Mouse (Mus musculus): ENCODE results near the gene Fth1. TPM values are rescaled to one million over a fixed set of nuclear protein-coding genes. Genes with fewer than 3 reads are reported as not detected.
A peak's percentile ranks its signal among the peaks of the same experiment; 100 is the strongest.
"Not testable (repeated sequence)": the region's sequence is repeated elsewhere in the genome, so short reads cannot be mapped to it uniquely, and the experiment has no call there.

Fth1 gene
- polyA plus RNA-seq, 1 experiment from 2014 or later, result 1,706 TPM

DNA sequence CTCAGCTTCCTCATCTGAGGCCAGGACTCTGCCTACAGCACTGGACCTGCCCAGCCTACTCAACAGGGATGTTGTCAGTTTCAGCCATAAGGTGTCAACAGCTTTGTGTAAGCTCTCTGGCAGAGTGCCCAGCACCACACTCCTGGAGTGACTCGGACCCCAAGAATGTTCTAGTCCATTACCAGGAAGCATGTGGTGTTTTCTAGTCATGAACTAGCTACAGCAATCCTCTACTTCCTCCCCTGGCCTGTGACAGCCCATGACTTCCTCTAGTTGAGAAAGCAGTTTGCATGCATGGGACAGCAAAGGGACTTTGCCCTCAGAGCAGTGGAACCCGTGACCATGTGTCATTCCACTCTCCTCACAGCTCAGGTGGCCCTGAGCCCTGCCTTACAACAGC lies 5.5 kb upstream of the Fth1 start:
- not testable (repeated sequence) for H3K27me3 ChIP-seq (ENCODE audit: insufficient read depth, poor library complexity, severe bottlenecking); DNase-seq (ENCODE audit: low spot score); H3K27ac ChIP-seq; H3K9me3 ChIP-seq; H3K36me3 ChIP-seq; H3K4me3 ChIP-seq
- peaks cover 27% of the 10 kb centered on the region for H3K4me1 ChIP-seq
- WGBS, result 63% methylated on average over 2 of the region's 2 CpGs

DNA sequence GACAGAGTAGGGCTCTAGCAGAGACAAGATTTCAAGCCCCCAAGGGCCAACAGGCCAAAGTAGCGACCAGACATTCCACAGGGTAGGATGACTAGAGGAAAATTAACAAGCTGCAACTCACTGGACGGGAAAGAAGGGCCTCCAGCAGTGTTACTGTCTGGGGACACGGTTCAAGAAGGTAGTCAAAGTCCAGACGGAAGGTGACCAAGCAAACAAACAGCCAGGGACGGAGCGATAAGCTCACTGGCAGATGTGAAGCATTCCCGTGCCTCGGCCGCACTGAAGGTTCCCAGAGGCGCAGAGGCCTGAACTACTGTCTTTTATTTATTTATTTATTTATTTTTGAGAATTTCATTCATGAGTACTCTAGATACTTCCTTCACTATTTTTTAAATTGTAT lies 3.3 kb upstream of the Fth1 start:
- Histone ChIP-seq H3K9me3 (no peaks in the 10 kb centered on the region), H3K36me3 (no peaks in the 10 kb centered on the region), H3K27ac (peak overlapping the region; percentile 36; the same call in 1 of the 2 replicates), H3K4me1 (peaks cover 33% of the 10 kb centered on the region), H3K4me3 (no peak overlapping the region), H3K27me3 (ENCODE audit: insufficient read depth, poor library complexity, severe bottlenecking) (no peaks in the 10 kb centered on the region)
- WGBS, result 48% methylated on average over 10 of the region's 10 CpGs
- DNase-seq (ENCODE audit: low spot score), result peak; percentile 85

- DNase-seq (ENCODE audit: low spot score), result peak; percentile 92
- WGBS, result 38% methylated on average over 5 of the region's 5 CpGs
- no peaks in the 10 kb centered on the region for H3K9me3 ChIP-seq
- H3K4me3 ChIP-seq, result no peak overlapping the region
- H3K36me3 ChIP-seq, result no peaks in the 10 kb centered on the region
- H3K27me3 ChIP-seq (ENCODE audit: insufficient read depth, poor library complexity, severe bottlenecking), result no peaks in the 10 kb centered on the region
- H3K27ac ChIP-seq, result peak overlapping the region; percentile 80
- peaks cover 38% of the 10 kb centered on the region for H3K4me1 ChIP-seq
These were observed 1.9 kb upstream of the Fth1 start for GRCm38 (mm10) chr19:9978431-9978951.

DNA sequence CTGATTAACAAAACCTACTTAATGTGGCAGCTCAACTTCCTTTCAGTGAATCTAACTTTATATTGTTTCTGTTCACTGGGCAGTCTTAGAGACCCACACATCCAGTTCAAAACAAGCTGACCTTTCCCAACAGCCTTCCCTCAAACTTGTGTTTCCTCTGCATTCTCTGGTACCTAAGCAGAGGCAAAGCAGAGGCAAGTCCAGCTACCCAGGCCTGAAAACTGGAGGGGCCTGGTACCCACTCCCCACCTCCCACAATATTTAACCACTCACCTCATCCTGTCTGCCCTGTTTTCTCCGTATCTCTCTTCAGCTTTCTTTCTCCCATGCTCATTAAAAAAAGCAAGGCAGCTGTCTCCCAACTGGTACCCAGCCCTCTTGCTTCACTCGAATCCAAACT lies 1.2 kb upstream of the Fth1 start:
- H3K4me3 ChIP-seq, result no peak overlapping the region
- no peak for DNase-seq (ENCODE audit: low spot score)
- no peaks in the 10 kb centered on the region for H3K27me3 ChIP-seq (ENCODE audit: insufficient read depth, poor library complexity, severe bottlenecking)
- peaks cover 4% of the 10 kb centered on the region for H3K36me3 ChIP-seq
- H3K27ac ChIP-seq, result peak overlapping the region; percentile 80; the same call in 1 of the 2 replicates
- WGBS, result 84% methylated on average over 2 of the region's 2 CpGs
- H3K4me1 ChIP-seq, result peaks cover 44% of the 10 kb centered on the region
- no peaks in the 10 kb centered on the region for H3K9me3 ChIP-seq

- H3K36me3 ChIP-seq, result peaks cover 23% of the 10 kb centered on the region
- peaks cover 31% of the 10 kb centered on the region for H3K4me1 ChIP-seq
- H3K27me3 ChIP-seq (ENCODE audit: insufficient read depth, poor library complexity, severe bottlenecking), result no peaks in the 10 kb centered on the region
- H3K27ac ChIP-seq, result peak overlapping the region; percentile 95
- 62% methylated on average over 4 of the region's 4 CpGs for WGBS
- no peak for DNase-seq (ENCODE audit: low spot score)
- peak overlapping the region; percentile 81 for H3K4me3 ChIP-seq
- no peaks in the 10 kb centered on the region for H3K9me3 ChIP-seq
These were observed 1.2 kb downstream of the Fth1 start for GRCm38 (mm10) chr19:9981621-9982020.

- H3K9me3 ChIP-seq, result no peaks in the 10 kb centered on the region
- H3K36me3 ChIP-seq, result peaks cover 23% of the 10 kb centered on the region
- no peaks in the 10 kb centered on the region for H3K27me3 ChIP-seq (ENCODE audit: insufficient read depth, poor library complexity, severe bottlenecking)
- peak overlapping the region; percentile 81 for H3K4me3 ChIP-seq
- peaks cover 32% of the 10 kb centered on the region for H3K4me1 ChIP-seq
- under 1% methylated on average over 59 of the region's 59 CpGs for WGBS
- peak overlapping the region; percentile 95 for H3K27ac ChIP-seq
- peak; percentile 99 for DNase-seq (ENCODE audit: low spot score)
These were observed 1.9 kb downstream of the Fth1 start for GRCm38 (mm10) chr19:9982151-9982851.

GRCm38 (mm10) chr19:9982852-9983542 lies 2.6 kb downstream of the Fth1 start:
- under 1% methylated on average over 31 of the region's 31 CpGs for WGBS
- H3K27ac ChIP-seq, result peak overlapping the region; percentile 95
- no peaks in the 10 kb centered on the region for H3K27me3 ChIP-seq (ENCODE audit: insufficient read depth, poor library complexity, severe bottlenecking)
- H3K9me3 ChIP-seq, result no peaks in the 10 kb centered on the region
- DNase-seq (ENCODE audit: low spot score), result peak; percentile 93
- H3K36me3 ChIP-seq, result peaks cover 23% of the 10 kb centered on the region
- peak overlapping the region; percentile 81 for H3K4me3 ChIP-seq
- peaks cover 36% of the 10 kb centered on the region for H3K4me1 ChIP-seq

- peak overlapping the region; percentile 95; the same call in 1 of the 2 replicates for H3K27ac ChIP-seq
- DNase-seq (ENCODE audit: low spot score), result no peak
These were observed 4.0 kb downstream of the Fth1 start for GRCm38 (mm10) chr19:9984111-9985055.

DNA sequence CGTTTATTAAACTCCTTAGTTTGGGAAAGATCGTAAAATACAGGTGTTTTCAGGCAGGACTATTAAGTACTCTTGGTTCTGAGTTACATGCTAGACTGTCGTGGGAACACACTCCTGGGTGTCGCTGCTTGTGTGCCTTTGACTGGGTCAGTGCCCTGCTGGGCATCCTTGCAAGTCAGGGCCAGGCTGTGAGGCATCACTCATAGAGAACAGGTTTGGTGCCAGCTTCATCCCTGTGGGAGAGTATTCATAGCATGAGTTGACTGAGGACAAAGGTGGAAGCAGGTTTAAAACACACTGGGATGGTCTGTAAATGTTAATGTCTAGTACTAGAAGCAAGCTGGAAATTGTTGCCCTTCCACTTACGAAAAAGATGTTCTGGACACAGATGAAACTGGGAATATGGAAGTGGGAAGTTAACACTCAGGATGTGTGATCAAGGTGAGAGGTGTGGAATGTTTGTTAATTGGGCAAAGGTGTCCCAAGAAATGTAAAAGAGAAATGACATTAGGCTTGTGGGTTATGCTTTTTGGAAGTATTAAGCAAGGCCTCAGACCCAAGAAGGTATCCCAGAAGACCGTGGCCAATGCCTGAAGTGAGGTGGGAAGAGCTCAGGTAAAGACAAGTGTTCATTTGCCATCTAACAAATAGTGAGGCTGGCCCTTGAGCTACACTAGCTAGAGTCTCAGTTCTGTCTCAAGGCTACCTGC lies 4.9 kb downstream of the Fth1 start:
- Histone ChIP-seq H3K36me3 (peaks cover 23% of the 10 kb centered on the region), H3K4me1 (peaks cover 32% of the 10 kb centered on the region), H3K27ac (no peak overlapping the region), H3K9me3 (no peaks in the 10 kb centered on the region), H3K27me3 (ENCODE audit: insufficient read depth, poor library complexity, severe bottlenecking) (no peaks in the 10 kb centered on the region), H3K4me3 (no peak overlapping the region)
- no peak for DNase-seq (ENCODE audit: low spot score)
- 93% methylated on average over 6 of the region's 6 CpGs for WGBS

More at GRCm38 (mm10) chr19:9984111-9985055, 4.0 kb downstream of the Fth1 start:
- Histone ChIP-seq H3K4me3 (peak overlapping the region; percentile 81), H3K27me3 (ENCODE audit: insufficient read depth, poor library complexity, severe bottlenecking) (no peaks in the 10 kb centered on the region), H3K4me1 (peaks cover 29% of the 10 kb centered on the region), H3K9me3 (no peaks in the 10 kb centered on the region), H3K36me3 (peaks cover 23% of the 10 kb centered on the region)
- WGBS, result 92% methylated on average over 20 of the region's 20 CpGs

DNA sequence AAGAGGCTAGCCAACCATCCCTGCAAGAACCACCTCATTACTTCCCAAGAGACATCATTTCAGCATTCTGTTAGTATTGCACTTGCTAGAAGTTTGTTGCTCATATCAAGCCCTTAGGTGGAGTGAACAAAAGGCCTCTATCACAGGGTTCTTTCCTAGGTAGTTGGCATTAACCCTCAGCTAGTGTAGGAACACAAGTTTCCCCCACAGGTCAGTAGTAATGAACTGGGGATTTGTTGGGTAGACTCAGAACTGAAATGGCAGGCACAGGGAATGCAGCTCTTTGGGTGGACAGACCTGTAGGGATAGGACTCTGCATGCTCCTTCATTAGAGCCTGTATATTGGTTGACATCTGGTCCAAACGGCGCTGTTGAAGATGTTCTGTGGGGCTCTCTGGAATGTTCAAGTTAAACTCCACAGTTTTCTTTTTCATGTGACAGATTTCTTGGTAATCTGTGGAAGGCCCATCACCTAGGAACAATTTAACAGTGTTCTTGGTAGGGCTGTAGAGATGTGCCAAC lies 5.6 kb downstream of the Fth1 start:
- no peak overlapping the region for H3K27ac ChIP-seq
- H3K9me3 ChIP-seq, result no peaks in the 10 kb centered on the region
- H3K36me3 ChIP-seq, result peaks cover 23% of the 10 kb centered on the region
- H3K4me3 ChIP-seq, result no peak overlapping the region
- WGBS, result 94% methylated on average over 2 of the region's 2 CpGs
- DNase-seq (ENCODE audit: low spot score), result no peak
- no peaks in the 10 kb centered on the region for H3K27me3 ChIP-seq (ENCODE audit: insufficient read depth, poor library complexity, severe bottlenecking)
- peaks cover 33% of the 10 kb centered on the region for H3K4me1 ChIP-seq

GRCm38 (mm10) chr19:9987192-9987591 lies 6.8 kb downstream of the Fth1 start:
- Histone ChIP-seq H3K27ac (no peak overlapping the region), H3K4me3 (no peak overlapping the region)

GRCm38 (mm10) chr19:9987593-9987992 lies 7.2 kb downstream of the Fth1 start:
- Histone ChIP-seq H3K36me3 (peaks cover 23% of the 10 kb centered on the region), H3K27me3 (ENCODE audit: insufficient read depth, poor library complexity, severe bottlenecking) (0 out of 2 replicates have a peak, but pooled peaks cover 11% of the 10 kb centered on the region), H3K4me3 (no peak overlapping the region), H3K4me1 (peaks cover 29% of the 10 kb centered on the region), H3K27ac (peak overlapping the region; percentile 7; the same call in 1 of the 2 replicates), H3K9me3 (no peaks in the 10 kb centered on the region)
- no peak for DNase-seq (ENCODE audit: low spot score)

More at GRCm38 (mm10) chr19:9987192-9987591, 6.8 kb downstream of the Fth1 start:
- Histone ChIP-seq H3K36me3 (peaks cover 23% of the 10 kb centered on the region), H3K4me1 (peaks cover 26% of the 10 kb centered on the region), H3K27me3 (ENCODE audit: insufficient read depth, poor library complexity, severe bottlenecking) (0 out of 2 replicates have a peak, but pooled peaks cover 7% of the 10 kb centered on the region), H3K9me3 (no peaks in the 10 kb centered on the region)
- DNase-seq (ENCODE audit: low spot score), result no peak
- 21% methylated on average over 6 of the region's 6 CpGs for WGBS
